Mouse (Mus musculus) olfactory bulb, adult 2 months (tissue): ENCODE data around the gene Rhou. TPM values are rescaled to one million over a fixed set of nuclear protein-coding genes. Genes with fewer than 3 reads are reported as not detected.

Source experiments
- H3K27ac ChIP-seq: fragments of 200-500 bp; 2 replicates; pipeline ENCODE4 v1.5.1; 2012; ENCODE audit warnings: low read depth, low read length; ENCODE audit not compliant: insufficient read depth
- H3K4me1 ChIP-seq: fragments of 200-500 bp; 2 replicates; pipeline ENCODE4 v1.6.1; 2012; ENCODE audit warnings: low read length; ENCODE audit not compliant: control insufficient read depth, insufficient read depth
- H3K4me3 ChIP-seq: fragments of 200-500 bp; 2 replicates; pipeline ENCODE4 v1.5.1; 2012; ENCODE audit warnings: mild to moderate bottlenecking, low read depth, low read length, moderate library complexity; ENCODE audit not compliant: insufficient read depth
- CTCF ChIP-seq: fragments of 200-500 bp; IDR thresholded peaks from 2 replicates; pipeline ENCODE4 v1.5.1; 2012; ENCODE audit warnings: low read depth, mild to moderate bottlenecking, low read length, moderate library complexity; ENCODE audit not compliant: insufficient read depth
- POLR2A ChIP-seq: fragments of 200-500 bp; IDR thresholded peaks from 2 replicates; pipeline ENCODE4 v1.6.1; 2012; ENCODE audit warnings: mild to moderate bottlenecking, low read depth, low read length, moderate library complexity; ENCODE audit not compliant: insufficient read depth
- WGBS: fragments of 180-500 bp; shearing (Covaris S2); methylation state at CpG from one replicate; pipeline ENCODE4 v1.1.7; 2018; 5-methylcytosine and 5-hydroxymethylcytosine counted together
- polyA plus RNA-seq: library from polyadenylated mRNA; stranded (reverse); fragments of >200 nt; gene quantifications from 2 replicates; pipeline ENCODE4 v1.2.4, GENCODE M21; 2012; ENCODE audit warnings: low replicate concordance; ENCODE audit not compliant: missing spikeins, insufficient read depth, insufficient read length

Gene Rhou
- polyA plus RNA-seq, 1 experiment, result not detected

DNA sequence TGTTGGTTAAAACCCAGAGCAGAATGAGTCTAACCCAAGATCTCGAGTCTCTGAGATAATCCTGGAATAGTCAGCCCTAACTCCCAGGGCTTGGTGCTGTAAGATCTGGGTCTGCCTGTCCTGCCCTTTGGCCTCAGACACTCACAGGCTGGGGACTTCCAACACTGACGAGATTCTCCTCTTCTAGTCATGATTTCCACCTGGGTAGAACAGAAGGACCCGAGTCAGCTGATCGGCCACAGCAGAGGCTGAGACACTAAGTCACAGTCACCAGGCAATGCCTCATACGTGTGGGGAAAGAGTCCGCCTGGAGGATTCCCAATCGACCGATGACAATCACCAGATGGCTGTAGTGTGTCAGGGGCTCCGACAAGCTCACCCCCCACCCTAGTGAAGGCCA, 42.4 kb downstream of the Rhou start:
- WGBS, result 88% methylated on average over 9 of the region's 9 CpGs
- TF ChIP-seq CTCF (no peak), POLR2A (no peak)
- no peak overlapping the region for H3K27ac ChIP-seq
- no peak overlapping the region for H3K4me3 ChIP-seq
- H3K4me1 ChIP-seq, result peaks cover 8% of the 10 kb centered on the region; the same call in 1 of the 2 replicates

DNA sequence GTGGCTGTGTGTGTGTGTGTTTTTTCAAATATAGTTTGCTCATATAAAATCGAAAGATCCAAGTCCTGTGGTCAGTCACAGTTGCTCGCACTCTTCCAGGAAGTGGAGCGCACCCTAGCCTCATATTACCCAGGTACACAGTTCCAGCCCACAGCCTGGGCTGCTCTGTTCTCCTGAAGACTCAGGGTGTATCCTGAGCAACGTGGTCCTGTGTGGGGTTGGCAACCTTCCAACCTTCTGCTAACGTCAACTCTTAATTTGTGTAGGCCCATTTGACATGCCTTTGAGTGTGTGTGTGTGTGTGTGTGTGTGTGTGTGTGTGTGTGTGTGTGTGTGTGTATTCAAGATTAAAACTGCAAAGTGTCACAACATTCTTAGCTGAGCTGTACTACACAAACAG, 43.6 kb downstream of the Rhou start:
- 54% methylated on average over 5 of the region's 5 CpGs for WGBS
- H3K4me3 ChIP-seq, result no peak overlapping the region

DNA sequence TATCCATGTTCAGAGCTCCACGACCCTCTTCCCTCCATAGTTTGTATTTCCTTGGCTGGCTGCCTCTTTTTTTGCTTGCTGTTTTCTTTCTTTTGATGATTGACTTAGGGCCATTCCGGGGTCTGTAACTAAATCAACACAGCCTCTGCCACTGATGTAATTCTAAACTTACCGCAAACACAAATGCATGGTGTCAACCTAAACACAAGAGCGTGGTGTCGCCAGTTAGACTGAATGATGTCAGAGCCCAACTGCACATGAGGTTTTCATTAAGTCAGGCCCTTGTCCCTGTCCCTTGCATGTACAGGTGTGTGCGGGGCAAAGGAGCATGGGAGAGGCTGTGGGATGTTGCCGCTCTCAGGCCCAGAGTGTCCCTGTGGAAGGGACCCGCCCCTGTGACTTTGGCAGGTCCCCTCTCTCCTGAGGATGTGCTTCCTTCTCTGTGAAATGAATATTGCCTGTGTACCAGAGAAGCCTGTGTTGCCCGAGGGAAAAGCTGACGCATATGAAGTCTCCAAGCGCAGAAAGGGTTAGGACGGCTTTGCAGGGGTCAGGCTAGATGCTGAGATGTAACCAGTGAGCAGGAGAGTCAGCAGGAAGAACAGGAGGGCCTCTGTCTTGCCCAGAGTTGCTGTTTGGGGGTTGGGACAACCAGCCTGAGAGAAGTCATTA, 46.8 kb downstream of the Rhou start:
- H3K4me1 ChIP-seq, result peaks cover 5% of the 10 kb centered on the region; the same call in 1 of the 2 replicates

More for the DNA sequence above, 43.6 kb downstream of the Rhou start:
- TF ChIP-seq CTCF (no peak), POLR2A (no peak)
- Histone ChIP-seq H3K4me1 (0 out of 2 replicates have a peak, but pooled peaks cover 2% of the 10 kb centered on the region), H3K27ac (no peak overlapping the region)

DNA sequence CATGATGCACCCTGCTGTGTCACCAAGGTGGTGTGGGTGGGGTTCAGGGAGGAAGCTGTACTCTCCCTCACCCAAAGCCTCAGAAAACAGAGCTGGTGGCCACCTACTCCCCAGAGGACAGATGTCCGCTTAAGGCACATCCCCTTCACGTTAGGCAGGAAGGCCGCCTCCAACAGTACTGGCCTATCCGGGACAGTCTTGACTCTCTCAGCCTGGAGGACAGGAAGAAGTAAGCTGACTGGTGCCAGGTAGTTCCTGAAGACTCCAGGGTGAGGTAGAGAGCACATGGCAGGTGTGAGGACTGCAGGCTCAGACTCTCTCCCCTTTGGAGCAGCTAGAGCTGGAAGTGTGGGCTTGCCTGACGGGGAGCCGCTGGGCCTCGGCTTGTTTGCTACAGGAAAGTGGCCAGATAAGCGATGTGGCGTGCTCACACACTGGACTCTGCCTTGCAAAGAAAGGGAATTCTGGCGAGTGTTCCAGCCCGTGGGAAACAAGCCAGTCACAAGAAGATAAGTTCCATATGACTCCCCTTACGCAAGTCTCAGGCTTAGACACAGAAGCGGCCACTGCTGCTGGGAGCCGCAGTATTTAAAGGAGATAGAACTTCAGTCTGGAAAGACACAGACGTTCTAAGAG, 48.3 kb downstream of the Rhou start:
- H3K4me1 ChIP-seq, result peaks cover 9% of the 10 kb centered on the region
- WGBS, result 81% methylated on average over 15 of the region's 15 CpGs
- TF ChIP-seq CTCF, result no peak
- TF ChIP-seq POLR2A, result no peak
- no peak overlapping the region for H3K4me3 ChIP-seq
- H3K27ac ChIP-seq, result no peak overlapping the region

More for the DNA sequence above, 46.8 kb downstream of the Rhou start:
- Histone ChIP-seq H3K27ac (no peak overlapping the region), H3K4me3 (no peak overlapping the region)
- WGBS, result 82% methylated on average over 12 of the region's 12 CpGs
- TF ChIP-seq POLR2A (no peak), CTCF (no peak)

DNA sequence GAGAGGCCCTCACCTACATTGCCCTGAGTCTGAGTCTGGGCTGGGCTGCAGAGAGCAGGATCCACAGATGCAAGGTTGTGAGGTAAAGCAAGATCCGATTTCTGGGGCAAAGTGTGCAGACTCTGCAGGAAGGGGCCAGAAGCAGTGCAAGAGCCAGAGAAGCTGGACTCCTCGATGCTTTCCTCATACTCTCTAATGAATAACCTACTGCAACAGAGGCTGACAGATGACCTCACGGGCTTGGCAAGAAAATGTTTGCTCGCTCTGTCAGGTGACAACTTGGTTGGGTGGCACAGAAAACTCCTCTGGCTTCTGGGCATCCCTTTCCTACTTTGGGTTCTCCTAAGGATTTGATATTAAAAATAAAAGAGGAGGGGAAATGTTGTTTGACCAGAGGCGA, 51.6 kb downstream of the Rhou start:
- no peak overlapping the region for H3K27ac ChIP-seq
- H3K4me3 ChIP-seq, result no peak overlapping the region
- peaks cover 9% of the 10 kb centered on the region for H3K4me1 ChIP-seq
- TF ChIP-seq POLR2A (no peak), CTCF (no peak)
- WGBS, result 63% methylated on average over 5 of the region's 5 CpGs

DNA sequence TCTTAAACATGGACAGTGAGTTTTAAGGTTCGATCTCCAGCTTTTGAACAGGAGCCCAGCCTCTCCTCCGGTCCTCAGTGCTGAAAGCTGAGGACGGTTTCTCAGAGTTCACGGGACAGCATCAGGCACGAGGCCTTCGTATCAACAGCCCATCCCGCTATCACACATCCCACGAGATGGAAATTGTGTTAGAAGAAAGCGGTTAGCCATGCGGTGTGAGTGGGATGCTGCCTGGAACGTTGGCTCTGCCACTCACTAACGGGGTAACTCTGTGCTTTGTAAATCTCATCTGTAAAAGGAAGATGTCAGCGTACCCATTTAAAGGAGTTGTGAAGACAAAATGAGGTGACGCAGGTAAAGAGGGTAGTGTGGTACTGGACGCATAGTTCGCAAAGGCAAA, 53.4 kb downstream of the Rhou start:
- TF ChIP-seq CTCF (no peak), POLR2A (no peak)
- WGBS, result 88% methylated on average over 16 of the region's 16 CpGs
- peaks cover 9% of the 10 kb centered on the region for H3K4me1 ChIP-seq
- H3K27ac ChIP-seq, result no peak overlapping the region
- no peak overlapping the region for H3K4me3 ChIP-seq

DNA sequence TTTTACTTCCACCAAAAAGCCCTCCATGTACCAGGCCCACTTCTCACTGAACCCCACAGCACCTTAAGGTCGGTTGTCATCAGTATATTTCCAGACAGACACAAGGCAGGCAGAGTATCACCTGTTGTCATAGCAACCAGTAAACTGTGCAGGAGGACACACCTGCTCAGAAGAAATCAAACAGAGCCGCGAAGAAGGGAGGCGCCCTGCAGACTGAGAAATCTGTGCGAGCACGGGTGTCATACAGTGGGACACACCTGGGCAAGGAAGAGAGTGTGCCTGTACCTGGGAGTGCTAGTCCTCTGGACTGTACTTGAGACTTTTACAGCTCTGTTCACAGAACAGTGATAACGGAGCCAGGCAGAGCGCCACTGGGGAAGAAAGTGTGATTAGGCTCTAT, 55.0 kb downstream of the Rhou start:
- Histone ChIP-seq H3K4me3 (no peak overlapping the region), H3K4me1 (peaks cover 9% of the 10 kb centered on the region), H3K27ac (no peak overlapping the region)
- 84% methylated on average over 8 of the region's 8 CpGs for WGBS
- TF ChIP-seq CTCF (no peak), POLR2A (no peak)

DNA sequence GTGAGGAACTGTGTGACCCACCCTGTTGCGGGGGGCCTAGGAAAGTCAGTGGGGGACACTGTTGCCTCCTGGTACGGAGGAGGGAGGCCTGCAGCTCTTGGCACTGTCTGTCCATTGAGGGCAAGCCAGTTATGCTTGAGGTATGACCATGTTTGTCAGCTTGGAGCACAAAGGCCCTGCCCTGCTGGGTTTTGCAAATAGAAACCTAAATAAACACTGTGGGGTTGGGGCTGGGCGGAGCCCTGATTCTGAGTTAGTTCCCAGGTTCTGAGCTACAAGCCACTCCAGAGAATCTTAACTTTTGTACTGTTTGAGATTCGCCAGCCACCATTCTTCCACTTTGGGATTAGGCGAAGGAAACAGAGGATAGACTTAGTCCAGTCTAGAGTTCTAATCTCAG, 56.6 kb downstream of the Rhou start:
- Histone ChIP-seq H3K4me3 (no peak overlapping the region), H3K4me1 (peaks cover 6% of the 10 kb centered on the region), H3K27ac (no peak overlapping the region)
- no peak for TF ChIP-seq POLR2A
- no peak for TF ChIP-seq CTCF
- WGBS, result 90% methylated on average over 5 of the region's 5 CpGs

Other genes with a start within 250 kb of the Rhou start
- not detected in 2 replicates for gene Mc1r, start 246.8 kb upstream of the Rhou start, polyA plus RNA-seq
- gene Tubb3, start 242.5 kb upstream of the Rhou start, polyA plus RNA-seq, result not detected in 2 replicates
- gene Def8, start 230.4 kb upstream of the Rhou start, polyA plus RNA-seq, result not detected in 2 replicates
- not detected in 2 replicates for gene Afg3l1, start 176.0 kb upstream of the Rhou start, polyA plus RNA-seq
- not detected in 2 replicates for gene Dbndd1, start 138.5 kb upstream of the Rhou start, polyA plus RNA-seq
- not detected in 2 replicates for gene Gas8, start 135.1 kb upstream of the Rhou start, polyA plus RNA-seq
- not detected in 2 replicates for gene Rab4a, start 152.1 kb downstream of the Rhou start, polyA plus RNA-seq
- gene Ccsap, start 206.3 kb downstream of the Rhou start, polyA plus RNA-seq, result not detected in 2 replicates
- not detected in 2 replicates for gene Acta1, start 240.8 kb downstream of the Rhou start, polyA plus RNA-seq